Mouse (Mus musculus): ENCODE measurements at regions not wholly inside any gene's neighbourhood (a gene's known extent, or its start where the extent isn't known, plus 50 kb on each side); places are given as distances from the start of the nearest gene placed in this dataset.

- Histone ChIP-seq H3K27ac (ENCODE audit: insufficient read depth, low read depth, low read length) (no peak overlapping the region), H3K4me1 (ENCODE audit: control insufficient read depth, insufficient read depth, low read length) (no peaks in the 10 kb centered on the region), H3K4me3 (ENCODE audit: insufficient read depth, low read depth, low read length) (no peak overlapping the region)
- TF ChIP-seq POLR2A (IDR thresholded peaks at IDR 0.05; ENCODE audit: insufficient read depth, low read depth, low read length), result no peak
- no peak for TF ChIP-seq CTCF (IDR thresholded peaks at IDR 0.05; ENCODE audit: insufficient read depth, low read depth, low read length)
- 74% methylated on average over 10 of the region's 10 CpGs for WGBS
These were observed 122.3 kb upstream of the Pde3a start for GRCm38 (mm10) chr6:141126614-141127396.

GRCm38 (mm10) chr6:141129596-141129995 is 119.5 kb upstream of the Pde3a start:
- TF ChIP-seq POLR2A (IDR thresholded peaks at IDR 0.05; ENCODE audit: insufficient read depth, low read depth, low read length), result no peak
- TF ChIP-seq CTCF (IDR thresholded peaks at IDR 0.05; ENCODE audit: insufficient read depth, low read depth, low read length), result no peak
- Histone ChIP-seq H3K27ac (ENCODE audit: insufficient read depth, low read depth, low read length) (no peak overlapping the region), H3K4me3 (ENCODE audit: insufficient read depth, low read depth, low read length) (no peak overlapping the region), H3K4me1 (ENCODE audit: control insufficient read depth, insufficient read depth, low read length) (no peaks in the 10 kb centered on the region)
- WGBS, result 82% methylated on average over 1 of the region's 1 CpGs

GRCm38 (mm10) chr6:141134176-141134575 is 114.9 kb upstream of the Pde3a start:
- TF ChIP-seq CTCF (IDR thresholded peaks at IDR 0.05; ENCODE audit: insufficient read depth, low read depth, low read length) (no peak), POLR2A (IDR thresholded peaks at IDR 0.05; ENCODE audit: insufficient read depth, low read depth, low read length) (no peak)
- no peaks in the 10 kb centered on the region for H3K4me1 ChIP-seq (ENCODE audit: control insufficient read depth, insufficient read depth, low read length)
- no peak overlapping the region for H3K4me3 ChIP-seq (ENCODE audit: insufficient read depth, low read depth, low read length)
- WGBS, result 33% methylated on average over 6 of the region's 6 CpGs
- H3K27ac ChIP-seq (ENCODE audit: insufficient read depth, low read depth, low read length), result no peak overlapping the region

DNA sequence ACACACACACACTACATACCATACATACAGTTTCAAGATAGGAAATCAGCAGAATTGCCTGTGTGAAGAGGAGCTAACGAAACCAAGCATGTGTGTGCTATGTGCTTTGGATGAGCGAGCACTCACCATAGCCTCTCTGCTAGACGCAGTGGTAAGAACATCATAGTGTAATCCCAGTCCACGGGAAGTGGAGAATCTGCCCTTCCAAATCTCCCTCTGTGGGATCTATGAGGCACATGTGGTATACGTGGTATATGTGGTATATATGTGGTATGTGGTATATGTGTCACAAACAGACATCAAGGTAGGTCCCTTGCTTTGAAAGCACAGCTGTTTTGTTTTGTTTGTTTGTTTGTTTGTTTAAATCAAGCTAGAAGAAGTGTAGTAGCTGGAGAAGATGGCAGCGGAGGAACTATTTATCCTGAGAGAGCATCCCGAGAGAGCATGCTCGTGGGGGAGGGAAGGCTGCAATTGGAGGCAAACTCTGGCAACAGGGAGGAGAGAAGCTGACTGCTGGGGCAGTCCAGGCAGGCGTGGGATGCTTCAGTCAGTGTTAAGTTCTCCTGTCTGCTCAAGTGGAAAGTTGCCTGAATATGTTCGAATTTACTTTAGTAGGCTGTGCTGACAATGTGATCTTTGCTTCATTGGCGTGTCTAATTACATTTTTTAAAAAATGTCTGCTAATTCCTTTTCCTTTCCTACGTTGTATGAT is 112.2 kb upstream of the Pde3a start:
- Histone ChIP-seq H3K4me3 (ENCODE audit: insufficient read depth, low read depth, low read length) (no peak overlapping the region), H3K4me1 (ENCODE audit: control insufficient read depth, insufficient read depth, low read length) (no peaks in the 10 kb centered on the region), H3K27ac (ENCODE audit: insufficient read depth, low read depth, low read length) (no peak overlapping the region)
- 67% methylated on average over 12 of the region's 12 CpGs for WGBS
- TF ChIP-seq CTCF (IDR thresholded peaks at IDR 0.05; ENCODE audit: insufficient read depth, low read depth, low read length) (no peak), POLR2A (IDR thresholded peaks at IDR 0.05; ENCODE audit: insufficient read depth, low read depth, low read length) (no peak)

- Histone ChIP-seq H3K4me3 (ENCODE audit: insufficient read depth, low read depth, low read length) (no peak overlapping the region), H3K27ac (ENCODE audit: insufficient read depth, low read depth, low read length) (no peak overlapping the region), H3K4me1 (ENCODE audit: control insufficient read depth, insufficient read depth, low read length) (no peaks in the 10 kb centered on the region)
- no peak for TF ChIP-seq CTCF (IDR thresholded peaks at IDR 0.05; ENCODE audit: insufficient read depth, low read depth, low read length)
- TF ChIP-seq POLR2A (IDR thresholded peaks at IDR 0.05; ENCODE audit: insufficient read depth, low read depth, low read length), result no peak
- WGBS, result 96% methylated on average over 22 of the region's 22 CpGs
These were observed 108.1 kb upstream of the Pde3a start for GRCm38 (mm10) chr6:141141016-141141415.

GRCm38 (mm10) chr6:141148417-141149169 is 100.5 kb upstream of the Pde3a start:
- TF ChIP-seq CTCF (IDR thresholded peaks at IDR 0.05; ENCODE audit: insufficient read depth, low read depth, low read length) (no peak), POLR2A (IDR thresholded peaks at IDR 0.05; ENCODE audit: insufficient read depth, low read depth, low read length) (no peak)
- 71% methylated on average over 5 of the region's 5 CpGs for WGBS
- Histone ChIP-seq H3K27ac (ENCODE audit: insufficient read depth, low read depth, low read length) (no peak overlapping the region), H3K4me3 (ENCODE audit: insufficient read depth, low read depth, low read length) (no peak overlapping the region), H3K4me1 (ENCODE audit: control insufficient read depth, insufficient read depth, low read length) (no peaks in the 10 kb centered on the region)

- H3K4me3 ChIP-seq (ENCODE audit: insufficient read depth, low read depth, low read length), result no peak overlapping the region
- no peaks in the 10 kb centered on the region for H3K4me1 ChIP-seq (ENCODE audit: control insufficient read depth, insufficient read depth, low read length)
- no peak overlapping the region for H3K27ac ChIP-seq (ENCODE audit: insufficient read depth, low read depth, low read length)
- WGBS, result 90% methylated on average over 12 of the region's 12 CpGs
- TF ChIP-seq POLR2A (IDR thresholded peaks at IDR 0.05; ENCODE audit: insufficient read depth, low read depth, low read length) (no peak), CTCF (IDR thresholded peaks at IDR 0.05; ENCODE audit: insufficient read depth, low read depth, low read length) (no peak)
These were observed 99.7 kb upstream of the Pde3a start for GRCm38 (mm10) chr6:141149170-141149917.

GRCm38 (mm10) chr6:141159326-141159725 is 89.7 kb upstream of the Pde3a start:
- TF ChIP-seq POLR2A (IDR thresholded peaks at IDR 0.05; ENCODE audit: insufficient read depth, low read depth, low read length), result no peak
- no peak for TF ChIP-seq CTCF (IDR thresholded peaks at IDR 0.05; ENCODE audit: insufficient read depth, low read depth, low read length)
- Histone ChIP-seq H3K4me1 (ENCODE audit: control insufficient read depth, insufficient read depth, low read length) (no peaks in the 10 kb centered on the region), H3K27ac (ENCODE audit: insufficient read depth, low read depth, low read length) (no peak overlapping the region), H3K4me3 (ENCODE audit: insufficient read depth, low read depth, low read length) (no peak overlapping the region)
- WGBS, result 65% methylated on average over 5 of the region's 5 CpGs

Measured in olfactory bulb, adult 2 months (tissue).